Mouse (Mus musculus) lung, embryonic 14.5 days (tissue): ENCODE data around the gene Them4. TPM values are rescaled to one million over a fixed set of nuclear protein-coding genes. Genes with fewer than 3 reads are reported as not detected.

ENCODE experiments used
- ATAC-seq: fragments of 200-750 bp; cut with Nextera tagmentation; 2 replicates; pipeline ENCODE4 v1.8.0; 2017; ENCODE audit warnings: mild to moderate bottlenecking, moderate TSS enrichment, moderate library complexity; ENCODE audit not compliant: insufficient read depth
- DNase-seq: peaks from one replicate; pipeline ENCODE4 v3.0.0-alpha.2; 2015
- H3K27ac ChIP-seq: fragments of 300-500 bp; sonication (generic); 2 replicates; pipeline ENCODE4 v1.5.1; 2014; ENCODE audit warnings: low read depth, mild to moderate bottlenecking, moderate library complexity
- H3K27me3 ChIP-seq: fragments of 300-500 bp; sonication (generic); 2 replicates; pipeline ENCODE4 v1.6.1; 2014; ENCODE audit warnings: low read length, control low read depth; ENCODE audit not compliant: insufficient read depth
- H3K36me3 ChIP-seq: fragments of 300-500 bp; sonication (generic); 2 replicates; pipeline ENCODE4 v1.6.1; 2014; ENCODE audit warnings: control low read depth; ENCODE audit not compliant: insufficient read depth
- H3K4me1 ChIP-seq: fragments of 300-500 bp; sonication (generic); 2 replicates; pipeline ENCODE4 v1.6.1; 2014; ENCODE audit warnings: antibody characterized with exemption, control low read depth; ENCODE audit not compliant: insufficient read depth
- H3K4me2 ChIP-seq: fragments of 300-500 bp; sonication (generic); 2 replicates; pipeline ENCODE4 v1.6.1; 2014; ENCODE audit warnings: mild to moderate bottlenecking
- H3K4me3 ChIP-seq: fragments of 300-500 bp; sonication (generic); 2 replicates; pipeline ENCODE4 v1.5.1; 2014; ENCODE audit warnings: low read depth, low read length
- H3K9ac ChIP-seq: fragments of 300-500 bp; sonication (generic); 2 replicates; pipeline ENCODE4 v1.6.1; 2014
- H3K9me3 ChIP-seq: fragments of 300-500 bp; sonication (generic); 2 replicates; pipeline ENCODE4 v1.6.1; 2016; ENCODE audit warnings: low read depth, low read length, control low read depth
- CTCF ChIP-seq: IDR thresholded peaks from 2 replicates; pipeline ENCODE4 v1.5.1; 2016; ENCODE audit warnings: antibody characterized with exemption, low read depth
- WGBS: fragments of 180-500 bp; shearing (Covaris S2); extraction: QIAGEN DNeasy Blood & Tissue Kit; methylation state at CpG from one replicate; pipeline ENCODE4 v1.1.7; 2014; 5-methylcytosine and 5-hydroxymethylcytosine counted together
- polyA plus RNA-seq: library from polyadenylated mRNA; unstranded; fragments of >200 nt; fragmentation: Nextera tagmentation; extraction: Ambion mirVana; gene quantifications from 2 replicates; pipeline ENCODE4 v1.2.1, GENCODE M21; 2014

Them4 gene
- polyA plus RNA-seq, 1 experiment from 2014 or later = 9.7 TPM

DNA sequence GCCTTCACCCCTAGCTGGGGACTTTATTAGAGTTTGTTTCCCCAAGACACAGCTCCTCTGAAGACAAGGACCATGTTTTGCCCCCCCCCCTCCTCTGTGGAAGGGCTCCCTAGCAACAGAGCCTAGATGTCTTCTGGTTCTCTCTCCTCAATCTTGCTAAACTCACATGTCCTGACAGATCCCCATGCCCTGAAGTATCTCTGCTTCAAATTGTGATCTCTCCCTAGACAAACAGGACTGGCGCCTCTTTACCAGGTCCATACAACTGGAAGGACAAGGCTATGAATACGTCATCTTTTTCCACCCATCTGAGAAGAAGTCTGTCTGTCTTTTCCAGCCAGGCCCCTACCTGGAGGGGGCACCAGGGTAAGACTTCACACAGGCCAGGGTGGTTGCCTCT lies 34.3 kb downstream of the Them4 start:
- H3K4me1 ChIP-seq = no peaks in the 10 kb centered on the region
- H3K27ac ChIP-seq = no peak overlapping the region
- 75% methylated on average over 2 of the region's 2 CpGs for WGBS
- no peak for DNase-seq
- no peak overlapping the region for H3K4me2 ChIP-seq
- H3K36me3 ChIP-seq = no peaks in the 10 kb centered on the region
- no peak for TF ChIP-seq CTCF
- H3K9me3 ChIP-seq = no peaks in the 10 kb centered on the region
- no peaks in the 10 kb centered on the region for H3K27me3 ChIP-seq
- no peak for ATAC-seq
- no peak overlapping the region for H3K9ac ChIP-seq
- H3K4me3 ChIP-seq = no peak overlapping the region

DNA sequence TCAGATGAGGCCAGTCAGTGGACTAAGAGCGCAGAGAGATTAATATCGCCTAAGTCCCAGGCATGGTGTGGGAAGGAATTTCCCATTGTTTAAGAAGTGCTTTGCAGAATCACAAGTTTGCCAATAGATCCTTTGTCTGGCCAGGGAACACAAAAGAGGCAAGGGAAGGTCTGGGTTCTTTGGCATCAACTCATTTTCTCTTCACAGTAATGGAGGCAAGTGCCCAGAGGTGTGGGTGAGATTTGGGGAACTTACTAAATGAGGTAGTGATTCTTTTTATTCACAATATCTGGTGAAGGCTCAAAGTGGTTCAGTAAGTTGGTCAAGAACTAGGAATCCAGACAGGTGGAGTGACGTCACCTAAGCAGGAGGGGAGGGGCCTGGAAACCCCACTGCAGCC lies 35.0 kb downstream of the Them4 start:
- no peak overlapping the region for H3K9ac ChIP-seq
- no peaks in the 10 kb centered on the region for H3K27me3 ChIP-seq
- H3K4me3 ChIP-seq = no peak overlapping the region
- 50% methylated on average over 3 of the region's 3 CpGs for WGBS
- H3K9me3 ChIP-seq = no peaks in the 10 kb centered on the region
- no peaks in the 10 kb centered on the region for H3K4me1 ChIP-seq
- H3K4me2 ChIP-seq = no peak overlapping the region
- H3K36me3 ChIP-seq = no peaks in the 10 kb centered on the region
- DNase-seq = no peak
- H3K27ac ChIP-seq = no peak overlapping the region
- no peak for ATAC-seq
- TF ChIP-seq CTCF = no peak

- Histone ChIP-seq H3K36me3 (no peaks in the 10 kb centered on the region), H3K27me3 (no peaks in the 10 kb centered on the region), H3K4me3 (no peak overlapping the region), H3K4me1 (no peaks in the 10 kb centered on the region), H3K9me3 (no peaks in the 10 kb centered on the region), H3K9ac (no peak overlapping the region), H3K4me2 (no peak overlapping the region), H3K27ac (no peak overlapping the region)
- 64% methylated on average over 2 of the region's 2 CpGs for WGBS
- TF ChIP-seq CTCF = no peak
- ATAC-seq (no peak), DNase-seq (no peak)
These were observed 38.3 kb downstream of the Them4 start for GRCm38 (mm10) chr3:94348146-94348545.

DNA sequence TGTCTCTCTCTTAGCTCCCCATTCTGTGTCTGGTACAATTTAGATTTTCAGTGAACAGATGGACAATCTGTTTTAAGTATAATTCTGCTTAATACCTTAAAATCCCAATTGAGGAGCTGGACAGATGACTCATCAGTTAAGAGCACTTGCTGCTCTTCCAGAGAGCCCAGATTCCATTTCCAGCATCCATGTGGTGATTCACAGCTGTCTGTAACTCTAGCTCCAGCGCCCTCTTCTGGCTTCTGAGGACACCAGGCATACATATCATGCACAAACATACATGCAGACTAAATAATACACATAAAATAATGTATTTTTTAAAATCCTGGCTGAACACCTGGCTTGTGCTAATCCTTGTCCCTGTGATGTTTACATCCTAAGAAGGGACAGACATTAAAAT lies 50.9 kb downstream of the Them4 start:
- WGBS = 0% methylated on average over 1 of the region's 1 CpGs

DNA sequence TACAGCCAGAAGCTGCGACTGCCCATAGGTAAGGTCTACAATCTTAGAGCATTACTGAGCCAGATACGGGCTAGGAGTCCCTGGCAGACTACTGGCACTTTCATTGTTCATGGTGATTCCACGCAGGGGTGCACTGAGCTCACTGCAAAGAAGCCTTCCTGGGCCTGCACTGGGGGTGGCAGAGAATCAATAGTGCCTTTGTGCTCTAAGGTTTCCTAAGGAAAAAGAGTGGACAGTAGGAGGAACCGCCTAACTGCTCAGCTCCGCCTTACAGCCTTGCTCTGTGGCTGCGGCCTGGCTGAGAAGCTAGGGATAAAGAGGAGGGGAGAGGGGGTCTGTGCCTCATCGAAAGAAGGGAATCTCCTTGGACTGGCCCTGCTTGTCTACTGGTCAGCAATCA lies 52.2 kb downstream of the Them4 start, which contains the start of gene C2cd4d:
TSS of gene C2cd4d (plus strand) at position 301 of the 400 bp plus-strand sequence.
- no peak for TF ChIP-seq CTCF
- ATAC-seq = no peak
- Histone ChIP-seq H3K27ac (no peak within 1 kb of the TSS), H3K4me3 (peak within 1 kb of the TSS; percentile 55), H3K4me2 (peak within 1 kb of the TSS; percentile 92), H3K27me3 (peaks cover 31% of the 10 kb centered on the region), H3K9ac (peak within 1 kb of the TSS; percentile 65), H3K36me3 (no peaks in the 10 kb centered on the region), H3K9me3 (no peaks in the 10 kb centered on the region), H3K4me1 (peaks cover 7% of the 10 kb centered on the region; the same call in 1 of the 2 replicates)
- no peak for DNase-seq
- WGBS = 48% methylated on average over 7 of the region's 7 CpGs

More for the DNA sequence above, 50.9 kb downstream of the Them4 start:
- H3K9ac ChIP-seq = no peak overlapping the region
- no peaks in the 10 kb centered on the region for H3K9me3 ChIP-seq
- ATAC-seq = no peak
- H3K27ac ChIP-seq = no peak overlapping the region
- TF ChIP-seq CTCF = peak; percentile 38; the same call in 1 of the 2 replicates
- H3K27me3 ChIP-seq = peaks cover 31% of the 10 kb centered on the region
- no peak overlapping the region for H3K4me2 ChIP-seq
- peaks cover 7% of the 10 kb centered on the region; the same call in 1 of the 2 replicates for H3K4me1 ChIP-seq
- peak; percentile 41 for DNase-seq
- no peak overlapping the region for H3K4me3 ChIP-seq
- no peaks in the 10 kb centered on the region for H3K36me3 ChIP-seq

GRCm38 (mm10) chr3:94363291-94364153 lies 53.6 kb downstream of the Them4 start:
- Histone ChIP-seq H3K4me1 (peaks cover 7% of the 10 kb centered on the region; the same call in 1 of the 2 replicates), H3K27me3 (peaks cover 31% of the 10 kb centered on the region), H3K27ac (no peak overlapping the region; the same call in 1 of the 2 replicates), H3K4me3 (peak overlapping the region; percentile 55), H3K9ac (peak overlapping the region; percentile 65), H3K36me3 (no peaks in the 10 kb centered on the region), H3K4me2 (peak overlapping the region; percentile 92), H3K9me3 (no peaks in the 10 kb centered on the region)
- WGBS = 5% methylated on average over 97 of the region's 97 CpGs
- TF ChIP-seq CTCF = no peak
- peak; percentile 59 for DNase-seq
- ATAC-seq = peak; percentile 62

GRCm38 (mm10) chr3:94364154-94364526 lies 54.3 kb downstream of the Them4 start:
- H3K27me3 ChIP-seq = peaks cover 31% of the 10 kb centered on the region
- no peak for DNase-seq
- WGBS = 5% methylated on average over 22 of the region's 23 CpGs

More at GRCm38 (mm10) chr3:94364154-94364526, 54.3 kb downstream of the Them4 start:
- Histone ChIP-seq H3K4me1 (peaks cover 7% of the 10 kb centered on the region; the same call in 1 of the 2 replicates), H3K9ac (peak overlapping the region; percentile 65), H3K9me3 (no peaks in the 10 kb centered on the region), H3K4me2 (peak overlapping the region; percentile 92), H3K27ac (no peak overlapping the region; the same call in 1 of the 2 replicates), H3K4me3 (peak overlapping the region; percentile 55), H3K36me3 (no peaks in the 10 kb centered on the region)
- TF ChIP-seq CTCF = no peak
- peak; percentile 3; the same call in 1 of the 2 replicates for ATAC-seq
